Mouse (Mus musculus) spleen, postnatal 4 days (tissue): ENCODE results near the gene Obsl1.
A peak's percentile ranks its signal among the peaks of the same experiment; 100 is the strongest.

Source experiments
- DNase-seq, 2 experiments: peaks; one replicate each; pipeline ENCODE4 v3.0.0; 2022; ENCODE audit warnings: low spot score in 2 of 2

Obsl1 gene

DNA sequence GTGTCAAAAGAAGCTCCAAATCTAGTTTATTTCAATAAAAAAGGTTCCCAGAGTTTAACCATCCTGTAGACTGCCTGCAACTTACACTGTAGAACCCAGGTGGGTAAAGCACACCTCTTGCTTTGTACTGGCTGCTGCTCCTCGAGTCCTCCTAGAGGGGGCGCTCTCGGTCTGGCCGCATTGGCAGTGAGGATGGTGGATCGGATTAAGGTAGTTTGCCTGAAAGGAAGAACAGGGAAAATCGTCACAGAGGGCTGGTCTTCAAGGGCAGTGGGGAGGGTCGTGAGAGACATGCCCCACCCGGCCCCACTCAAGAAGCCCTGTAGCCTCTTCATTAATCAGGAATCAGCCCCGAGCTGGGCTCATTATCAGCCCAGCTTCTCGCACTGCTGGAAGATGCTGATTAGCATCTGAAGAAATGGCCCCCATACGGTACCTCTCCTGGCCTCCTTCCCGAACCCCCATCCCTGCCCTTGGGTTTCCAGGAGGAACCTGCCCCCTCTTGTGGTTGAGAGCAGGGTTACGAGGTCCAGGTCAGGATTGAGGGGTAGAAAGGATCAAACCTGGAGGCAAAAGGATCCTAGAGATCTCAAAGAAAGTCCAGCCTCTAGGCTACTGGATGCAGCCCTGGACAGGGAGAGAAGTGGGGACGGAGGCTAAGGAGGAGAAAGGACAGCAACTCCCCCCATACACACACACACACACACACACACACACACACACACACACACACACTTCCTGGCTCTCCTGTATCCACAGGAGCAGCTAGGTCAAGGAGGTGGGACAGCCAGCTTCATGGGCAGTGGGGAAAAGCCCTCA, 49.3 kb downstream of the Obsl1 start:
- DNase-seq, result no peak

DNA sequence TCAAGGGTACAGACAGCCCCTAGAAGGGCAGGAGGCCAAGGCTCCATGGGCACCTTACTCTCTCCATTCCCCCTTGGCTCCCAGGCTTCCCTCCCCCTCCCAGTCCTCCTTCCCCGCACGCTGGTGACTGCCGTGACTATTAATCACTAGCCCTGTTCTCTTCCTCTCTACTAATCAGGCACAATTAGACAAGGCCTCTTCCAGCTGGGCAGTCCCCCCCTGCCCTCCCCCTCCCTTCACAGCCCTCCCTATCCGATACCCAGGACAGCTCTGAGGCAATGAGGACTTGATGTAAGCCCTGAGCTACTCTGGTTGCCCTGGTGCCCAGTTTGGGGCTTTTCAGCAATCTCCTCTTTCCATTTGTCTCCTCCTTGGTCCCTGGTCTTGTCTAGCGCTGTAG, 50.3 kb downstream of the Obsl1 start:
- DNase-seq, result no peak

DNA sequence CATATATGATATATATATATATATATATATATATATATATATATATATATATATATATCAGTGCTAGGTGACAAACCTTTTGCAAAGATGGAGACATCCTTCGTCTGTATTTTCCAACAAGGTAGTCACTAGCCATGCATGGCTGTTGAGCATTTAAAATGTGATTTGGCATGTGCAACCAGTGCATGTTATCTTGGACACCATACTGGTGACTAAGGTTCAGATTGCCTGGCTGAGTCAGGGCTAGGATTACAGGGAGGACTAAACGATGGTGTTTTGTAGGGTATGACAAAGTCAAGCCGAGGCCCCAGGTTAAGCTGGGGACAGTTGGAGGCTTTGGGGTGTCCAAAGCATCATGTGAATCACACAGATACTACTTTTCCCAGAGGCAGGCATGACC, 50.8 kb downstream of the Obsl1 start:
- DNase-seq, result no peak

DNA sequence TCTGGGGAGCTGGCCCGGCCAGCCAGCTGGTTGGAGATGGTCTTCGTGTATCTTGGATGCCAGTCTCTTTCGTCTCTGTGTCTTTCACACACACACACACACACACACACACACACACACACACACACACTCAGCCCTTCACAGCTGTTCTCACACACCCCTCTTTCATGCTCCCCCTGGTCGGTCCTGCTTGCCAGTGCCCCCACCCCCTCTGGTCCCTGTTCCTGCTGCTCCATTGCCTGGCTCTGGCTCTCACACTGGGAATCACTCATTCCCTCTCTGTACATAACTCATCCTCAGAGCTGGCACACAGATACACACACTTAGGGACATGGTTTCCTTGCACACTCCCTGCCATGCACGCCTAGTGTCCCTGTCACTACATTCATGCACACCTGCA, 54.4 kb downstream of the Obsl1 start:
- DNase-seq, result no peak

DNA sequence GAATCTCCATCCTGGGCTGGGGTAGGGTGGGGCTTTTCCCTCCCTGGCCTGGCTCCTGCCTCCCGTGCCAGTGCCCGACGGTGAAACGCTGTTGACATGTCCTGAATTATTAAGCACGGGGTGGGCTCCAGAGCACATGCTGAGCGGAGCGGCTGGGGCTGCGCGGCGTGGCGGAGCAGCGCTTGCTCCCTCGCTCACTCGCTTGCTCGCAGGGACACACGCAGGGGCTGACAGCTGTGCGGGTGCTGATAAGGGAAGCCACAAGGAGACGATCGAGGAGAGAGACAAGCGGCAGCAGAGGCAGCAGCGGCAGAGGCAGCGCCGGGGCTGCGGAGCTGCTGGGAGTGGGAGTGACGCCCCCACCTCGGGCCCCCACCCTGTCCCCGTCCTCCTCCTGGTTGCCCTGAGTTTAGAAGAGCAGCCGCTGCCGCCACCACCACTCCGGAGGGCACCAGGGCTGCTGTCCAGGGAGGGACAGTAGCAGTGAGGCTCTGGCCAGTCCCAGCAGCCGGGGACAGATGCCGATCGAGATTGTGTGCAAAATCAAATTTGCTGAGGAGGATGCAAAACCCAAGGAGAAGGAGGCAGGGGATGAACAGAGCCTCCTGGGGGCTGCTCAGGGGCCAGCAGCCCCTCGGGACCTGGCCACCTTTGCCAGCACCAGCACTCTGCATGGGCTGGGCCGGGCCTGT, 55.8 kb downstream of the Obsl1 start, which contains the start of gene Asic4:
TSS of gene Asic4 (plus strand) at position 123 of the 692 bp plus-strand sequence.
- DNase-seq, result no peak

DNA sequence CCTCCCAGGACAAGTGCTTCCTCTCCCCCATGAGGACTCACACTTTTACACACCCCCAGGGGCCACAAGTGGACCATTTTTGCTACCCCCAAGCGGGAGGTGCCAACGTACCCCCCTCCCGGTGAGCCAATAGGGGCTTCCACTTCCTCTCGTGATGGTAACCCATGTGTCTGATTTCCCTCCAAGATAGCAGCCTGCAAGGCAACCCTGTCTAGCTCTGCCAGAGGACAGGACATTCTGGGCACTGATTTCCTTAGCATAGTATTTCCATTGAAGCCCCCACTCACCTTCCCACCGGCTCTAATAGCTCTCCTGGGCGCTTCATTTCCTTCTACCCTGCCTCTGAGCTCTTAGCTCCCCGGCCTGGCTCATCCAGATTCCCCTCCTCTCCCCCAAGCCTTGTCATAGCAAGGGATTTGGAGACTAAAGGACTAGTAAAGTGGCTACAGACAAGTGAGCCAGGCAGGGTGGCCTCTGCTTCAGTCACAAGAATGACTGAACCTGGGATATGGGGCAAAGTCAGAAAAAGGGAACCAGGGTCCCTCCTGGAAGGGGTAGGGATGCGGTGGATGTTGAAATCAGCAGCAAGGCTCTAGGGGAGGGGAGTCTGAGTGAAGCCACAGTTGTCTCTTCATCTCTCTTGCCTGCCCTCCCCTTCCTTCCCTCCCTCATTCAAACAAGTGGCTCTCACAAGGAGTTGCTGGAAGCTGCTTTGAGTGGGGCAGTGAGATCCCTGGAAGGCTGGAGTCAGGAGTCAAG, 56.7 kb downstream of the Obsl1 start:
- DNase-seq, result no peak

DNA sequence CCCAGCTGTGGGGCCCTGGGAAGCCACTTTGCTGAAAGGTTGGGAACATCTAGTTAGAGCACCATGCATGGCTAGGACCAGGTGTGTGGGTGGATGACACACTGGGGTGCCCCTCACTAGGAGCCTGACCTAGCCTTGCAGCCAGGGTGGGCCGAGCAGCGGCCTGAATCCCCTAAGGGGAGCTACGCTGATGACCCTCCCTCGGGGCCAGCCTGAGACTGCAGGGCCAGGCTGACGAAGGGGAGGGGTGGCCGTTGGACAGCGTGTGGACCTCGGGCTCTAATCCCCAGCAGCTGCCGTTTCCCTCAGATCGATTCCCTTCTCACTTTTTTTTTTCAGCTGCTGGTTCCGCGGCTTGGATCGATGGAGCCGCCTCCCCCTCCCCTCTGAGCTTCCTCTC, 57.3 kb downstream of the Obsl1 start:
- no peak for DNase-seq

DNA sequence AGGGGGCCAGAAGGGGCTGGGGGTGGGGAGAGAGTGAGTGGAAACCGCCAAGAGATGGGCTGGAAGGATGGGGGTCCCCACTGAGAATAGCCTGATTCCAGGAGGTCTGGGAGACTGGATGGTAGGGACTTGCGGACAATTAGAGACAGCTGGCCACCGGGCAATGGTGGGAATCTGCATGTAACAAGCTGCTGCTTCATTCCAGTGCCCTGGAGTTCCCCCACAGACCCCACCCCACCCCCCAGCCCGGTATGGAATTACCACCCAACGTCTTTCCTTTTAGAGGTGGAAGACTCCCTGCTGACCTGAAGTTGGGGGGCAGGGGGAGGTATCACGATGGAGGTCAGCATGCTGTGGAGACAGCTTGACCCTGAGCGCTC, 58.2 kb downstream of the Obsl1 start:
- DNase-seq, result no peak

DNA sequence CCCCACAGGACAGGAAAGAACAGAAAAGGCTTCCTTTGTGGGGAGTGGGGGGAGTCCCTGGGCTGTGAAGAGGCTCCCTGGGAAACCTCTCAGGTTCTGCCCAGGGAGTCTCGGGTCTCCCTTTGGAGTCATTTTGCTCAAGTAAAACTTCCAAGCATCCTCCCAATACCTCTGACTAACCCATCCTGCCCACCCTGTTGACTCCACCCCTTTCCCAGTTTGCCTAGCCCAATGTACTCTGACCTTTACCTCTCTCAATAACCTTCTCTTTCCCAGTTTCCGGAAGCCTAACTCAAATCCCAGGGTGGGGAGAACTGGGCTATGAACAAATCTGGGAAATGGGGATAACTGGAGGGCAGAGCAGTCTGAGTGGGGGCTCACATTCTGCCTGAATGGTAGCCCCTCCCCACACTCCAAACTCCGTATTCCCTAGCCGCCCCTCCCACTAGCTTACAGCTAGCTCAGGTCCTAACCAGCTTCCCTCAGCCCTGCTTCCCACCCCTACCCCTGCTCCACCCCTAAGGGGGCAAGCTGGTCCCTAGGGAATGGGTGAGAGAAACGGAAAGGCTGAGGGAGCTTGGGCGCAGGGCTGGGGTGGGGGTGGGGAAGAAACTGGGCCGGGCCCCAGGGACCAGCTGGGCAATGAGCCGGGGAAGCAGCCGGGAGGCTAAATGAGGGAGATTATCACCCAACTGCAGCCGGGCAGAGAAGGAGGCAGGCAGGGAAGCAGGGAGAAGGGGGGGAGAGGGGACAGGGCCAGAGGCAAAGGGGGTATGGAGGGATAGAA, 58.8 kb downstream of the Obsl1 start:
- no peak for DNase-seq

DNA sequence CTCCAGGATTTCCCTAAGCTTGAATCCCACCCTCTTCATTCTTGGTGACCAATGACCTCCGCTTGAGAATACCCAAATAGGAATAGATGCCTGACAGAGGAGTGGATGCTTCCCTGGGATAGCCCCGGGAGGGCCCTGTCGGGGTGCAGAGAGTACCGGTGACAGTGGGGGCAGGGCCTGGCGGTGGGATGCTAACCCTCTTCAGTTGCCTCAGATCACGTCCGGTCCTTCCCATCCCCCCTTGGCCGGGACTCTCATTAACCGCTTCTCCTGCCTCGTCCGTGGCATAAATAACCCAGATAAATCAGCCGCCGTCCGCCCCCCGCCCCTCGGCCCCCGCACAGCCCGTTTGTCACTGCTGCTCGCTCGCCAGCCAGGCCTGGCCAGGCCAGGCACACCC, 59.6 kb downstream of the Obsl1 start:
- DNase-seq, result no peak

DNA sequence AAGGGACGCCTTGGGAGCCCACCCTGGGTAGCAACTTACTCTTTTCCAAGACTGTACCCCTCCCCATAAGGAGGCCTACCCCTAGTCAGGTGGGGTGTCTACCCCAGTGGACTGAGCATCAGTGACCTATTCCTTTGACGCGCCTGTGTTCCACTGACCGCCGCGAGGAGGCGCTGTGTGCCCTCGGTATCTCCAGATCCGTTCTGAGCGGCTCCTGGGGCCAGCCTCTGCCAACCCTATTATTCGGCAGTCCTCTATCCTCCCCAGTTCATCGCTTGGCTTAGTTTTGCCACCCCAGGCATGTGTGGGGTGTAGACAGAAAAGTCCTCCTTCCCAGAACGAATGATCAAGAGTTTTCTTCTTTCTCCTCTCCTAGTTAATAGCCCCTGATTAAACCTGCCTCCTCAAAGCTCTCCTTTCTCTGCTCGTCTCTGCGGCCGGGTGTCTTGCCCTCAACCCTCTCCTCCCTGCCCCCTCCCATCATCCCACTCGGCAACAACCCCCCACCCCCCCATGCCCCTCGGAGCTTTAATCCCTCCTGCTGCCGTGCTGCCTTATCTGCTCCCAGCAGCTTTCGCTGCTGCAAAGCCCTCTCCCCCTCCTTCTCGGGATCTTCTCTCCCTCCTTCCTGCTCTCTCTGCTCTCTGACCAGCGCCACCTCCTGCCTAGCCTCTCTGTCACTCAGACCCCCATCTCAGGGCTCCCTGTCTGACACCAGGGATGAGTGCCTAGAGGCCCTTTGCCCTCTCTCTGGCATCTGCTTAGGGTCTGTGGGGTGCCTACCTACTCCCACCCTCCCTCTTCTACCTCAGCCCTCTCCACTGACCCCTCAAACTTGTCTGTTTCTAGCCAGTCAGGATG, 60.3 kb downstream of the Obsl1 start:
- peak; percentile 73 to 92 for DNase-seq

DNA sequence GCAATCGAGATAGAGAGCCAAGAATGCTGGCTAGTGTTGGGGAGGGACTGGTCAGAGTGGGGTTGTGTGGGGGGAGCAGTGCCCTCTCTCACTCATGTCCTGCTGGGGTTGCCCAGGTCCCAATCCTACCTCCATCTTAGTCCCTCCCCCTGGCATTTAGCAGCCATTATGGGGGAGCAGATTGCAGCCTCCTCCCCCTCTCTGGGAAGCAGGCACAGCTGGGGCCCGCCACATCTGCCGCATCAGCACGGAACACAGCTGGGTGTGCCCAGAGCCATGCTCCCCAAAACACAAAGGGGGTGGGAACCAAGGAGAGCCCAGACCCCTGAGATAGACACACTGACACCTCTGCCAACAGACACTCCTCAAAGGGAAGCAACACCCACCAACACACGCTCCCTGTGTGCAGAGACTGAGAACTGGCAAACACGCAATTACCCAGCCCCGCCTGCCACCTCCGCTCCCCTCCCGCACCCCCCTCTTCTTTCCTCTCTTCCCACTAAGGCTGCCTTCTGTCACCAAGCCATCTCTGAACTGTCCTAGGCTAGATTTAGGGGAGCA, 61.0 kb downstream of the Obsl1 start:
- DNase-seq, result no peak

DNA sequence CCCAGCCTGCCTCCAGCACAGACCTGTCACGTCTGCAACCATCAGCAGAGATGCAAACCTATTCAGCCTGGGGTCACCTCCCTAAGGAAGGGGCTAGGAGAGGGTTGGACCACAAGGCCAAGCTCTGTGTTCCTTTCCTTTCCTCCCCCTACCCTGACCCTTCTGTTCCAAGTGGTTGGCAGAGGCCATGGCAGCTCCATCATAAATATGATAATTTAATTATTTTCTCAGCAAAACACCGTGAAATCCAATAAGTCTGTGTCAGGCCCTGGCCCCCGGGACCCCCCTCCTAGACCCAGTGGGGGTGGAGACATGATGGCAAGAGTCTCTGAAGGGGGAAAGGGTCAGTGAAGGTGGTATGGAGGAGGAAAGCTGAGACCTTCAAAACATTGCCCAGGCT, 62.0 kb downstream of the Obsl1 start:
- no peak for DNase-seq

DNA sequence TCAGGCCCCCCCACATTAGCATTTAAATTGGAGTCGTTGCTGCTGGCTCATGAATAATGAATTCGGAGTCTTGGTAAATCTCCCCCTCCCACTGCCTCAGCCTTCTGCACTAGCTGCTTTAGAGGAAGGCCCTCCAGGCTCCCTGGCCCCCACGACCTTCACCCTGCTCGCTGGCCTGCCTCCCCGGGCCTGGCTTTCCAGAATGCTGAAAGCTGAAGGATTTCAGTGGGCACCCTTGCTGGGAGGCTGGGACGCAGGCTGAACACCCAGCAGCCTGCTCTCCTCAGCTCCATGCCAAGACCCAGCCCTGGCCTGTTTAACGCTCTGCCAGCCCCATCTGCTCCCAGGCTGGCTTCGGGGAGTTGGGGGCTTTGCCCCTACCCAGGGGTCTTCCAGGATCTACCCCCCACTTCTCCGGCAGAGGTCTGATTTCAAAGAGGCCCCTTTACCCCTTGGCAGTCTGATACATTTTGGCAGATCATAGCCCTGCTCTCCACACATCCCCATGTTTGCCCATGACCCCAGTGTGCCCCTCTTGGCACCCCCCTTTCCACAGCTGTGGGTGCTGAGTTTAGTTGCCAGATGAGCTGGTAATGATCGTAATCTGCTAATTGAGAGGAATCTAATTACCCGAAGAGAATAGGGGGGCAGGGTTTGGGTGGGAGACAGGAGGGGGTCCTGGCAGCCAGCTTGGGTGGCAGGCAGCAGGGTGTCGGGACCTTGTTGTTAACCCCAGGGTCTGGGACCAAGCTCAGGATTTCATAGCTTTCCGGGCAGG, 62.8 kb downstream of the Obsl1 start:
- no peak for DNase-seq

DNA sequence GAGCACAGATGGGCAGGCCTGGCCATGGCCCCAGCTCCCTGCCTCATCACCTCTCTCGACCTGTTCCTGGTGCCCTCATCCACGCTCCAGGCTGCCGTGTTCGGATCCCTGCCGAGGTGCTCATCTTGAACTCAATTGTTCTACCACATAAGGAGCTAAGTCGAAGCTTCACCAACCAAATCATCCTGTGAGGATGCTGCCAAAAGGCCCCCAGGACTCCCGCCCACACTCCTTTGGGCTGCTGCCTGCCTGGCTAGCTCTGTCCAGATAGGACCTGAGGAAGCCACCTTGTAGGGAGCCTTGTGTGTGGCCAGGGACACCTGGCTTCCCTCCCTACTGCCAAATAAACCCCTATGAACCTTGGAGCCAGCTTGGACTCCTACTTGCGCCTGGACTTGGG, 63.4 kb downstream of the Obsl1 start:
- DNase-seq, result no peak

DNA sequence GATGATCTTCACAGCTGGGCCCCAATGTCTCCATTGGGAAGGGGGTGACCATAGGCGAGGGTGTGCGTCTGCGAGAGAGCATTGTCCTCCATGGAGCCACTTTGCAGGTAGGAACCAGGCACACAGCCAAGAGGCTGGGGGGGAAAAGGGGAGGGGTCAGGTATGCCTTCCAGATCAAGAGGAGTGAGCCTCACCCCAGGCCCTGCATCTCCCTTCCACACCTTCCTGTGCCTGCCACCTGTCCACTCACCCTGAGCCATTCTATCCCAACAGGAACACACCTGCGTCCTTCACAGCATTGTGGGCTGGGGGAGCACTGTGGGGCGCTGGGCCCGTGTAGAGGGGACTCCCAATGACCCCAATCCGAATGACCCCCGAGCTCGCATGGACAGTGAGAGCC, 64.1 kb downstream of the Obsl1 start:
- DNase-seq, result no peak

DNA sequence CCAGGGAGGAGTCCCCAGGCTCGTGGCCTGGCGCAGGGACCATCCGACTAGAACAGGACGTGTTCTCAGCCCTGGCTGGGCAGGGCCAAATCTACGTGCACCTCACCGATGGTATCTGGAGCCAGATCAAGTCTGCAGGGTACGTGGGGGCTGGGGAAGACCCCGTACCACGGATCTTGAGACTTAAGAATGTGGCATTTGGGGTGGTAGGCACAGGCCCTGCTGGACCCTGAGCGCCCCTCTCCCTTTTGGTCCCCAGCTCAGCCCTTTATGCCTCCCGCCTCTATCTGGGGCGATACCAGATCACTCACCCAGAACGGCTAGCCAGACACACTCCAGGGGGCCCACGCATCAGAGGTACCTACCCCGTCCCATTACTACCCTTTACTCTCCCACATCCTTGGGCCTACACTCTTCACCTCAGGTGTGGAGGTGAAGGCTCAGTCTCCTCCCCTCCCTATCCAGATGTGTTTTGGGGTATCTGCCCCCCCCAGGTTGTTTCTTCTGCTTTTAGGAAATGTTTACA, 64.7 kb downstream of the Obsl1 start:
- DNase-seq, result no peak

DNA sequence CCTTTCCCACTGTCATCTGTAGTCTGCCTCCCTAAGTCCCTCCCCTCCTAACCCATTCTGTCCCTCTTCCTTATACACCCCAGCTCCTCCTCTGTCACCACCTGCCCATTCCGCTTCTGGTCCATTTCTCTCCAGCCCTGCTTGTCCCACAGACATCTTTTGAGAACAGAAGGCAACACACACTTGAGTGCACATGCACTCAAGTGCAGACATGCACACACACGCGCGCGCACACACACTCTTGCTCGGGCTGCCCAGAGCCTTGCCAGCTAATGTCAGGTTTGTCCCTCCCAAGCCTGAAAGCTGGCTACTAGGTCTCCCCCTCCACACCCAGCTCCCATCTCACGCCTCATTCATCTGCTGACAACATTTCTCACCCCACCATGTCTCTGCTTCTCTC, 65.6 kb downstream of the Obsl1 start:
- no peak for DNase-seq

DNA sequence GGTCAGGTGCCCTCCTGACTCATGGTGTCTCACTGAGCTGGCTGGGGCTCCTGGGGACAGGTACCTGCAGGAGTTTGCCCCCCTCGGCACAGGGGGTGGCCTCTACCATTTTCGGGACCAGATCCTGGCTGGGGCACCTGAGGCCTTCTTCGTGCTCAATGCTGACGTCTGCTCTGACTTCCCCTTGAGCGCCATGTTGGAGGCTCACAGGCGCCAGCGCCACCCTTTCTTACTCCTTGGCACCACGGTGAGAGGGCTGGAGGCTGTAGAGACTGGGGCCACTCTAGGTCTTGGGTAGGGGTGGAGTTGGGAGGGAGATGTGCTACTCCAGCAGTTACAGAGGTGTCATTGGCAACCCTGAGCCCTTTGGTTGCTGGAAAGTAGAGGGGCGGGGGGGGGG, 67.5 kb downstream of the Obsl1 start:
- no peak for DNase-seq
